Mouse (Mus musculus) CH12.LX (cell line): ENCODE data around the gene Elovl5.

Experiments used
- CHD1 ChIP-seq: IDR thresholded peaks from 2 replicates; pipeline ENCODE4 v1.6.1; 2012; ENCODE audit warnings: low read depth, low read length, improper control_type of control experiment, inconsistent platforms
- CTCF ChIP-seq, 2 experiments: IDR thresholded peaks in 1 of 2; conservative IDR thresholded peaks in 1 of 2; 2 replicates each; pipeline ENCODE4 v1.5.1; 2011 to 2012; ENCODE audit warnings: low read depth in 2 of 2, low read length in 2 of 2, improper control_type of control experiment in 1 of 2, inconsistent platforms in 1 of 2, mild to moderate bottlenecking in 1 of 2, moderate library complexity in 1 of 2
- EP300 ChIP-seq: IDR thresholded peaks from 2 replicates; pipeline ENCODE4 v1.6.1; 2011; ENCODE audit warnings: low read length, improper control_type of control experiment
- ETS1 ChIP-seq: conservative IDR thresholded peaks from 2 replicates; pipeline ENCODE4 v1.6.1; 2012; ENCODE audit warnings: low read depth, mild to moderate bottlenecking, inconsistent platforms, low read length, improper control_type of control experiment, moderate library complexity
- KAT2A ChIP-seq: IDR thresholded peaks from 2 replicates; pipeline ENCODE4 v1.6.1; 2012; ENCODE audit warnings: low read length, improper control_type of control experiment, inconsistent platforms; ENCODE audit not compliant: insufficient replicate concordance
- MAFK ChIP-seq: IDR thresholded peaks from 2 replicates; pipeline ENCODE4 v1.6.1; 2011; ENCODE audit warnings: low read length, improper control_type of control experiment; ENCODE audit not compliant: insufficient replicate concordance
- MAX ChIP-seq: IDR thresholded peaks from 2 replicates; pipeline ENCODE4 v1.6.1; 2011; ENCODE audit warnings: low read length, improper control_type of control experiment
- POLR2A ChIP-seq: IDR thresholded peaks from 2 replicates; pipeline ENCODE4 v1.6.1; 2011; ENCODE audit warnings: low read depth, mild to moderate bottlenecking, improper control_type of control experiment, low read length
- POLR2AphosphoS2 ChIP-seq: IDR thresholded peaks from 2 replicates; pipeline ENCODE4 v1.6.1; 2011; ENCODE audit warnings: low read depth, low read length, improper control_type of control experiment
- TCF12 ChIP-seq: IDR thresholded peaks from 2 replicates; pipeline ENCODE4 v1.6.1; 2014; ENCODE audit warnings: low read depth, mild to moderate bottlenecking, inconsistent platforms, low read length, improper control_type of control experiment
- USF1 ChIP-seq: IDR thresholded peaks from 2 replicates; pipeline ENCODE4 v1.6.1; 2014; ENCODE audit warnings: low read depth, mild to moderate bottlenecking, inconsistent platforms, low read length, improper control_type of control experiment
- USF2 ChIP-seq: conservative IDR thresholded peaks from 2 replicates; pipeline ENCODE4 v1.6.1; 2011; ENCODE audit warnings: low read depth, low read length, improper control_type of control experiment
- ZKSCAN1 ChIP-seq: IDR thresholded peaks from 2 replicates; pipeline ENCODE4 v1.6.1; 2012; ENCODE audit warnings: low read depth, inconsistent platforms, low read length, improper control_type of control experiment, borderline replicate concordance
- ZNF384 ChIP-seq: IDR thresholded peaks from 2 replicates; pipeline ENCODE4 v1.6.1; 2012; ENCODE audit warnings: low read depth, low read length, improper control_type of control experiment, inconsistent platforms

GRCm38 (mm10) chr9:77941058-77941457 is 23.9 kb downstream of the Elovl5 start:
- TF ChIP-seq CTCF (conservative IDR thresholded peaks at IDR 0.05 in 1 of 2, IDR thresholded peaks at IDR 0.05 in 1 of 2; ENCODE audit: low read depth in 2 of 2, low read length in 2 of 2): no peak
- no peak for TF ChIP-seq TCF12
- no peak for TF ChIP-seq CHD1
- TF ChIP-seq EP300: no peak
- TF ChIP-seq POLR2AphosphoS2: no peak
- no peak for TF ChIP-seq ZNF384
- TF ChIP-seq POLR2A: no peak
- TF ChIP-seq KAT2A: no peak
- TF ChIP-seq ZKSCAN1: no peak
- TF ChIP-seq MAX: no peak
- TF ChIP-seq ETS1: no peak
- no peak for TF ChIP-seq USF2
- no peak for TF ChIP-seq MAFK
- no peak for TF ChIP-seq USF1
